Mouse (Mus musculus): ENCODE data around the gene C8g. TPM values are rescaled to one million over a fixed set of nuclear protein-coding genes. Genes with fewer than 3 reads are reported as not detected.

Gene C8g
- polyA plus RNA-seq, 1 experiment = not detected

DNA sequence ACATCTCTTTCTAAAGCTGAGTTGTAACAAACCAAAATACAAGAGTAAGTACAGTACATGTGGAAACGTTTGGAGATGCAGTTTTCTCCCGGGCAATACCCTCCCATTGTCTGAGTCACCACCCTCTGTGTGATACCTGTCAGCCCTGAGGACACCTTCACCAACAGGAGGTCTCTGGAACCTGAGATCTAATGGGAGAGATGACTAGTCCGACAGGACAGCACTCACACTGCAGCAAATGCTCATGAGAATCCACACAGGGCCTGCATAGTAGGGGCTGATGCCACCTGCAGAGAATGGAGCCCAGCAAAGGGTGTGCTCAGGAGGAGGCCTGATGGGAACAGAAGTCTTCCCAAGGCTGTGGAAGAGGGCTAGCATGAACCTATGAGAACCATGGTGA, 40.1 kb downstream of the C8g start:
- H3K4me1 ChIP-seq (ENCODE audit: control insufficient read depth) = peaks cover 46% of the 10 kb centered on the region
- peaks cover 18% of the 10 kb centered on the region for H3K36me3 ChIP-seq (ENCODE audit: control insufficient read depth)
- H3K4me3 ChIP-seq (replicated peaks) = peak overlapping the region; percentile 72
- H3K27me3 ChIP-seq (ENCODE audit: control insufficient read depth) = no peaks in the 10 kb centered on the region
- no peaks in the 10 kb centered on the region for H3K9me3 ChIP-seq (ENCODE audit: control insufficient read depth, low read length)
- TF ChIP-seq GATA1 (IDR thresholded peaks at IDR 0.05; ENCODE audit: low read length) (no peak), TAL1 (IDR thresholded peaks at IDR 0.05; ENCODE audit: low read length) (no peak)

DNA sequence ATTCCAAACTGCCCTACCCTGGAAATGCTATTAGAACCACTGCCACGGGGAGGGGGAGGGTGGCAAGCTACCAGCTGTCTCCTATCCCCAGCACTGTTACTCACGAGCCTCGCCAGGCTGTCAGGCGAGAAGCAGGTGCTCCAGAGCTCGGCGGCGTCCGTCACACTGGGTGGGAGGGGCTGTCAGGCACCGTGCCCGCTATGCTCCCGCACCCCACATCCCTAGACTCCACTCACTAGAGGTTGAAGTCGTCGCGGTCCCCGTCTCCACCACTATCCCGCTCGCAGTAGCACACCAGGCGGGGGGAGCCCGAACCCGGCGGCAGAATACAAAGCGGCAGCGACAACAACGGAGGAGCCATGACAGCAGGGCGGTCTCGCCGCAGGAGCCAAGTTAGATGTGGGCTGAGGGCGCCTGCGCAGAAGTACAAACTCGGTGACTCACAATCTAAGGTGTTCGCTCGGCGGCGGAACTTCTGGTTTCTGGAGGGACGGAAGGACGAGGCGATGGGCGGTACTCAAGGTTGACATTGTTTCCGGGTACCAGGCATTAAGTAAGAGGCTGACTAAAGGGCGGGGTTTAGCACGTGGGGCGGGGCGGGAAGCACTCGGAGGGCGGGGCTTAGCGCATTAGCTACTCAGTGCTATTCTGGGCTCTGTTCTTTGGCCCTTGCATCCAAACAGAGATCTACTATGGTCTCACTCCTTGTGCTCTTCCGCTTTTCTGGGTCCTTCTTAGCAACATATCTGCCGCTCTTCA, 40.8 kb downstream of the C8g start, which contains the start of gene Paxx:
TSS of gene Paxx (minus strand) at position 544 of the 759 bp plus-strand sequence.
- H3K4me1 ChIP-seq (ENCODE audit: control insufficient read depth) = peaks cover 49% of the 10 kb centered on the region
- H3K4me3 ChIP-seq (replicated peaks) = peak within 1 kb of the TSS; percentile 72
- H3K27me3 ChIP-seq (ENCODE audit: control insufficient read depth) = no peaks in the 10 kb centered on the region
- TF ChIP-seq TAL1 (IDR thresholded peaks at IDR 0.05; ENCODE audit: low read length) (no peak), GATA1 (IDR thresholded peaks at IDR 0.05; ENCODE audit: low read length) (no peak)
- peaks cover 18% of the 10 kb centered on the region for H3K36me3 ChIP-seq (ENCODE audit: control insufficient read depth)
- no peaks in the 10 kb centered on the region for H3K9me3 ChIP-seq (ENCODE audit: control insufficient read depth, low read length)

DNA sequence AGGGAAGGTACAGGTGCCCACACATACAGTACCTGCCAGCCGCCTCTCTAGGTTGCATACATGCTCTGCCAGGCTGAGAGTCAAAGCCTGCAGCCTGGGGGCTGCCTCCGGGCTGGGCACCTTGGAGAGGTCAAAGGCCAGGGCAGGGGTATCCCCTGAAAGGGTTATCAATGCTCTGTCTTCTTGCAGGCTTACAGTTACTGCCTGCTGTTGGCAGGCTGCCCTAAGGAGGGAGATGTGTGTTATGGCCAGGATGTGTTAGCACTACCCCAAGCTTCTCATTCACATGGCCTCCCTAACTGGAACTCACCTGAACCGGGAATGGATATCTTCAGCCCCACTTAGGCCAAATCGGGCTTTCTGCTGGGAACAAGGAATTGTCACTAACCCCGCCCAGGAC, 41.4 kb downstream of the C8g start:
- H3K4me3 ChIP-seq (replicated peaks) = peak overlapping the region; percentile 72
- no peaks in the 10 kb centered on the region for H3K27me3 ChIP-seq (ENCODE audit: control insufficient read depth)
- H3K4me1 ChIP-seq (ENCODE audit: control insufficient read depth) = peaks cover 46% of the 10 kb centered on the region
- no peaks in the 10 kb centered on the region for H3K9me3 ChIP-seq (ENCODE audit: control insufficient read depth, low read length)
- no peak for TF ChIP-seq TAL1 (IDR thresholded peaks at IDR 0.05; ENCODE audit: low read length)
- no peak for TF ChIP-seq GATA1 (IDR thresholded peaks at IDR 0.05; ENCODE audit: low read length)
- H3K36me3 ChIP-seq (ENCODE audit: control insufficient read depth) = peaks cover 18% of the 10 kb centered on the region

DNA sequence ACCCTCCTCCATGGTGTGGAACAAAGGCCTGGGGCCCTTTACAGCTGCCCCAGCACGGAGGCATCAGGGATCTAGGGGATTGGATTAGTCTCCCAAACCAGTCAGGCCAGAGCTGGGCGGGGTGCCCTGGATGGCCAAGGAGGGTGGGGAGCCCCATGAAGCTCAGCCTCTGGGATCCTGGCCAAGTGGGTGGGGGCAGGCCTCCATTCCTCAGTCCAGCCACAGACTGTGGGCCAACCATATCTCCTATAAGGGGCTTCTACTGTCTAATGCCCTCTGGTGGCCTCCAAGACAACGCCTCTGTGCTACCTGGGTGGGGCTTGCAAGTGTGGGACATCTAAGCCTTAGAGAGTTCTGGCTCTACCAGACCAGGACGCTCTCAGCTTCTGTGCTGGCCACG, 42.6 kb downstream of the C8g start:
- TF ChIP-seq TAL1 (IDR thresholded peaks at IDR 0.05; ENCODE audit: low read length) (no peak), GATA1 (IDR thresholded peaks at IDR 0.05; ENCODE audit: low read length) (no peak)
- H3K9me3 ChIP-seq (ENCODE audit: control insufficient read depth, low read length) = no peaks in the 10 kb centered on the region
- peaks cover 18% of the 10 kb centered on the region for H3K36me3 ChIP-seq (ENCODE audit: control insufficient read depth)
- H3K4me3 ChIP-seq (replicated peaks) = no peak overlapping the region
- peaks cover 46% of the 10 kb centered on the region for H3K4me1 ChIP-seq (ENCODE audit: control insufficient read depth)
- no peaks in the 10 kb centered on the region for H3K27me3 ChIP-seq (ENCODE audit: control insufficient read depth)

DNA sequence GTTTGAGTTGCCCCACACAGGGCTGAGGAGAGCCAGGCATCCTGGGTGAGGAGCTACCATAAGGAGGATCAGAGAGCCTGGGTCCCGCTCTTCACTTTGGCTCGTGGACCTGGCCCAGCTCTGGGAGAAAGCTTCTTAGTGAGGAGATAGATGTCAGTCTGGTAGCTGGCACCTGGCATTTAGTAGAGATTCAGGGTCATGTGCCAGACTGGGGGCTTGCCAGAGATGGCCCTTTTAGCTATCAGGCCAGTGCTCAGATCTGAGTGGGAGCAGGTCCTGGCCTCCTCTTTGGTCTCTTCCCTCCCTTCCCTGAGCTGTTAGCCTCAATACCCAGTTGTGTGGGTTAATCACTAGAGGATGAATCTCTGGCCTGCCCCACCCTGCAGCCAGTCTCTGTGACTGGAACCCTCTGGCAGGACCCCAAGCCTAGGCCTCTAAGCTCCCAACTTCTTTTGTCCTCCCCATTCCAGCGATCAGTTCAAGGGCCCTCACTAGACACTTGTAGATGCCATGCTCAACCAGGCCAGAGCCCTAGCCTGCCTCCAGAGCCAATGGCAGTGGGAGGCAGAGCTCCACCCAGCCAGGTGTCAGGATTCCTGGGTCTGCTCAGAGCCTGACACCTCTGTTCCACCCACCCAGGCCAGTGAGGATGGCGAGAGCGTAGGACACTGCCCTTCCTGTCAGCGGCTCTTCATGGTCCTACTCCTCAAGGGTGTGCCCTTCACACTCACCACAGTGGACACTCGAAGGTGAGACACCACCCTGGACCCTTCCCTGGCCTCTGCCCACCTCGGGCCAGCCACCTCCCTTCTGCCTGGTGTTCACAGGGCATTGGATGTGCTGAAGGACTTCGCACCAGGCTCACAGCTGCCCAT, 44.3 kb downstream of the C8g start:
- Histone ChIP-seq H3K4me1 (ENCODE audit: control insufficient read depth) (peaks cover 46% of the 10 kb centered on the region), H3K27me3 (ENCODE audit: control insufficient read depth) (no peaks in the 10 kb centered on the region), H3K36me3 (ENCODE audit: control insufficient read depth) (peaks cover 18% of the 10 kb centered on the region), H3K9me3 (ENCODE audit: control insufficient read depth, low read length) (no peaks in the 10 kb centered on the region), H3K4me3 (replicated peaks) (no peak overlapping the region)
- TF ChIP-seq GATA1 (IDR thresholded peaks at IDR 0.05; ENCODE audit: low read length) (no peak), TAL1 (IDR thresholded peaks at IDR 0.05; ENCODE audit: low read length) (no peak)

DNA sequence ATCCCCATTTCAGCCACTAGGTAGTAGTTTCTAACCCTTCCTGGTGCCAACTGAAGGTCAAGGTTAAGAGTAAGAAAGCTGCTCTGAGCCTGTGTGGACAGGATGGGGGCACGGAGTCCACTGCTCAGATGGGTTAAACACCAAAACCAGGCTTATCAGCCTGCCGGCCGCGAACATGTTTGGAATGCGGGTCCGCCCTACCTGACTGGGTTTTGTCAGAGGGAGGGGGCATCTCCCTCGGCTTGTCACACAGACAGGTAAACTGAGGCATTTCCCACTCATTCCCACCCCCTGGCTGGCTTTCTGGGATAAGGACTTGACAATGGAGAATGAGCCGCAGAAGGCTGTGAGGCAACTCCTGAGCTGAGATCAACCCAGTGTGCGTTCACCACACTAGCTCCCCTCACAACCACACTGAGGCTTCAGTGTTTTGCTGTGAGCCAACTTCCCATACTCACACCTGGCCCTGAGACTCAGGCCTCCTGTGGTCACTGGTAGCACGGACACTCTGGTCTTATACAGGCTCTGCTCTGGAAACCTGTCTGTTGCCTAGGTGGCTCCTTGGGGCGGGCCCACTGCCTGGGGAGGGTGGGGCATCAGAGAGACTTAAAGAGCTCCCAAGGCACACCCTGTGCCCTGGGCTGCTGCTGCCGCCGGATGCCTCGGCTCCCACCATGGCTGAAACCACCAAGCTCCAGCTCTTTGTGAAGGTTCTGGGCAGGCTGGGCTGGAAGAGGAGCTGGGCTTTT, 45.1 kb downstream of the C8g start, which contains the start of gene Clic3:
TSS of gene Clic3 (plus strand) at position 634 of the 749 bp plus-strand sequence.
- no peak for TF ChIP-seq TAL1 (IDR thresholded peaks at IDR 0.05; ENCODE audit: low read length)
- no peak for TF ChIP-seq GATA1 (IDR thresholded peaks at IDR 0.05; ENCODE audit: low read length)
- no peak within 1 kb of the TSS for H3K4me3 ChIP-seq (replicated peaks)
- H3K27me3 ChIP-seq (ENCODE audit: control insufficient read depth) = no peaks in the 10 kb centered on the region
- H3K9me3 ChIP-seq (ENCODE audit: control insufficient read depth, low read length) = no peaks in the 10 kb centered on the region
- H3K4me1 ChIP-seq (ENCODE audit: control insufficient read depth) = peaks cover 44% of the 10 kb centered on the region
- H3K36me3 ChIP-seq (ENCODE audit: control insufficient read depth) = peaks cover 18% of the 10 kb centered on the region

DNA sequence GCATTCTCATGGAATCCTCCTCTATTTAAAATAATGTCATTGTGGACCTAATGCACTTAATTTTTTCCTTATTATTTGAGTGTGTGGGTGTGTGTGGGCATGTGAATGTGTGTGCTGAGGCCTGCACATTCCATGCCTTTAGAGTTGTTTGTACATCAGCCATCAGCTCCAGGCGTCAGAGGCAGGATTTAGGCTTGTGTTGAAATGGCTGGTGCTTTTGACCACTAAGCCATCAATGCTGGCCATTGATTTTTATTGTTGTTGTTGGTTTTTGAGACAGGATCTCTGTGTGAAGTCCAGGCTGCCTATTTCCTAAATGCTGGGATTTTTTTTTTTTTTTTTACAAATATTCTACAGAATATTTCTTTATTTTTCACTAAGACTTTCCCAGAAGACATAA, 48.6 kb downstream of the C8g start:
- H3K4me3 ChIP-seq (replicated peaks) = no peak overlapping the region
- peaks cover 4% of the 10 kb centered on the region for H3K36me3 ChIP-seq (ENCODE audit: control insufficient read depth)
- H3K4me1 ChIP-seq (ENCODE audit: control insufficient read depth) = peaks cover 13% of the 10 kb centered on the region
- H3K27me3 ChIP-seq (ENCODE audit: control insufficient read depth) = no peaks in the 10 kb centered on the region
- no peaks in the 10 kb centered on the region for H3K9me3 ChIP-seq (ENCODE audit: control insufficient read depth, low read length)
- TF ChIP-seq TAL1 (IDR thresholded peaks at IDR 0.05; ENCODE audit: low read length) (no peak), GATA1 (IDR thresholded peaks at IDR 0.05; ENCODE audit: low read length) (no peak)

DNA sequence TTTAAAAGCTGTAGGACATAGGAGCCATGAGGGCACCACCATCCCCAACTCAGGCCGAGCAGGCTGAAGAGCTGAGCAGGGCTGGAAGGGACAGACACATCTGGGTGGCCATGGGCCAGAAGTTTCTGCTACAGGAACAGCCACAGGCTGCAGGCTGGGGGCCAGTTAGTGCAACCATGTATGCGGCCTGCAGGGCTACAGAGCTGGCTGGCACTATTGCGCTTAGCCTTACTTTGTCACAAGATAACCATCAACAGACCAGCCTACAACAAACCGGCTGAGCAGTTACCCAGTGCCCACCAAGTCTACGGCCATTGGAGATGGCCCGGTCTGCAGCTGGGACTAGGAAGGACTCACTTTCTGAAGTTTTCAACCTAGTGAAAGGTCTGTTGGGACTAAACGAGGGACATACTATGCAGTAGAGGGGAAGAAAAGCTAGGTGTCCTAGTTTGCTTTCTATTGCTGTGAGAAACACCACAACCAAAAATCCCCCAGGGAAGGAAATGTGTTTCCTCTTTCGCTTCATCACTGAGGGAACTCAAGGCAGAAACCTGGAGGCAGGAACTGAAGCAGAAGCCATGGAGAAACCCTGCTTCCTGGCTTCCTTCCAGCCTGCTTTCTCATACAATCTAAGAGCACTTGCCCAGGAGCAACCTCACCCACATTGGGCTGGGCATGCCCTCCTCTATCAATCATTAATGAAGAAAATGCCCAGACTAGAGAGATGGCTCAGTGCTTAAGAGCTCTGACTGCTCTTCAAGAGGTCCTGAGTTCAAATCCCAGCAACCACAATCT, 50.5 kb downstream of the C8g start:
- Histone ChIP-seq H3K4me3 (replicated peaks) (no peak overlapping the region), H3K9me3 (ENCODE audit: control insufficient read depth, low read length) (no peaks in the 10 kb centered on the region), H3K4me1 (ENCODE audit: control insufficient read depth) (no peaks in the 10 kb centered on the region; the same call in 1 of the 2 replicates), H3K27me3 (ENCODE audit: control insufficient read depth) (no peaks in the 10 kb centered on the region), H3K36me3 (ENCODE audit: control insufficient read depth) (no peaks in the 10 kb centered on the region; the same call in 1 of the 2 replicates)
- TF ChIP-seq GATA1 (IDR thresholded peaks at IDR 0.05; ENCODE audit: low read length) (no peak), TAL1 (IDR thresholded peaks at IDR 0.05; ENCODE audit: low read length) (no peak)

Other genes with a start within 250 kb of the C8g start
- gene Tmem203, start 246.3 kb downstream of the C8g start, polyA plus RNA-seq (2012) = 0.99 and 1.6 TPM in 2 replicates
- 0.82 and 1.3 TPM in 2 replicates for gene Tprn, start 239.1 kb downstream of the C8g start, polyA plus RNA-seq (2012)
- gene Ssna1, start 229.3 kb downstream of the C8g start, polyA plus RNA-seq (2012) = 22.8 and 24.1 TPM in 2 replicates
- gene Anapc2, start 229.2 kb downstream of the C8g start, polyA plus RNA-seq (2012) = 2.1 and 2.2 TPM in 2 replicates
- gene Tmem210, start 213.6 kb downstream of the C8g start, polyA plus RNA-seq (2012) = not detected in 2 replicates
- gene Lrrc26, start 211.8 kb downstream of the C8g start, polyA plus RNA-seq (2012) = not detected in 2 replicates
- not detected in 2 replicates for gene Grin1, start 182.5 kb downstream of the C8g start, polyA plus RNA-seq (2012)
- 0.86 and 1.3 TPM in 2 replicates for gene Man1b1, start 169.4 kb downstream of the C8g start, polyA plus RNA-seq (2012)
- gene Dpp7, start 145.4 kb downstream of the C8g start, polyA plus RNA-seq (2012) = 0.24 and 0.76 TPM in 2 replicates
- gene Uap1l1, start 136.0 kb downstream of the C8g start, polyA plus RNA-seq (2012) = 0.04 and 0.17 TPM in 2 replicates
- gene Sapcd2, start 129.4 kb downstream of the C8g start, polyA plus RNA-seq (2012) = 10.3 and 12.6 TPM in 2 replicates
- gene Entpd2, start 105.8 kb downstream of the C8g start, polyA plus RNA-seq (2012) = not detected in 2 replicates
- gene Npdc1, start 102.4 kb downstream of the C8g start, polyA plus RNA-seq (2012) = 0.19 TPM in 1 of 2 replicates, not detected in the other
- 0.06 TPM in 1 of 2 replicates, not detected in the other for gene Fut7, start 78.5 kb downstream of the C8g start, polyA plus RNA-seq (2012)
- gene Abca2, start 73.0 kb downstream of the C8g start, polyA plus RNA-seq (2012) = 0.09 and 0.11 TPM in 2 replicates
- not detected in 2 replicates for gene Clic3, start 44.9 kb downstream of the C8g start, polyA plus RNA-seq (2012)
- gene Paxx, start 40.6 kb downstream of the C8g start, polyA plus RNA-seq (2012) = 1.0 and 1.1 TPM in 2 replicates
- not detected in 2 replicates for gene Ptgds, start 31.7 kb downstream of the C8g start, polyA plus RNA-seq (2012)
- gene Lcn12, start 7.8 kb downstream of the C8g start, polyA plus RNA-seq (2012) = not detected in 2 replicates
- 3.9 and 4.7 TPM in 2 replicates for gene Fbxw5, start 969 bp downstream of the C8g start, polyA plus RNA-seq (2012)
- 0.84 and 0.95 TPM in 2 replicates for gene Traf2, start 45.2 kb upstream of the C8g start, polyA plus RNA-seq (2012)
- 168 and 190 TPM in 2 replicates for gene Edf1, start 56.1 kb upstream of the C8g start, polyA plus RNA-seq (2012)
- gene Mamdc4, start 73.1 kb upstream of the C8g start, polyA plus RNA-seq (2012) = 0.09 and 0.38 TPM in 2 replicates
- 0.21 and 0.30 TPM in 2 replicates for gene Phpt1, start 73.5 kb upstream of the C8g start, polyA plus RNA-seq (2012)
- gene Ajm1, start 80.0 kb upstream of the C8g start, polyA plus RNA-seq (2012) = 0.01 TPM in 1 of 2 replicates, not detected in the other
- gene Rabl6, start 106.8 kb upstream of the C8g start, polyA plus RNA-seq (2012) = 4.6 and 6.1 TPM in 2 replicates
- not detected in 2 replicates for gene Ccdc183, start 116.0 kb upstream of the C8g start, polyA plus RNA-seq (2012)
- 0.15 TPM in 1 of 2 replicates, not detected in the other for gene Tmem141, start 120.3 kb upstream of the C8g start, polyA plus RNA-seq (2012)
- 0.80 and 0.94 TPM in 2 replicates for gene Fcna, start 126.3 kb upstream of the C8g start, polyA plus RNA-seq (2012)
- gene Lcn8, start 151.4 kb upstream of the C8g start, polyA plus RNA-seq (2012) = not detected in 2 replicates
- not detected in 2 replicates for gene Lcn5, start 156.2 kb upstream of the C8g start, polyA plus RNA-seq (2012)
- gene Lcn6, start 175.1 kb upstream of the C8g start, polyA plus RNA-seq (2012) = not detected in 2 replicates
- gene Lcn10, start 181.0 kb upstream of the C8g start, polyA plus RNA-seq (2012) = not detected in 2 replicates
- not detected in 2 replicates for gene Obp2a, start 198.3 kb upstream of the C8g start, polyA plus RNA-seq (2012)
- gene Bmyc, start 205.0 kb upstream of the C8g start, polyA plus RNA-seq (2012) = 0.37 and 0.53 TPM in 2 replicates
- not detected in 2 replicates for gene Obp2b, start 235.3 kb upstream of the C8g start, polyA plus RNA-seq (2012)

All from erythroblast, embryonic 14.5 days (primary cell).